Mouse (Mus musculus) liver, adult 2 months (tissue): ENCODE data around the gene Nrxn3.

Experiments
- CTCF ChIP-seq: fragments of 200-500 bp; IDR thresholded peaks from 2 replicates; pipeline ENCODE4 v1.5.1; 2011; ENCODE audit warnings: low read depth, low read length, control low read depth
- POLR2A ChIP-seq: fragments of 200-500 bp; IDR thresholded peaks from 2 replicates; pipeline ENCODE4 v1.6.1; 2011; ENCODE audit warnings: low read length, control low read depth; ENCODE audit not compliant: insufficient read depth; ENCODE audit errors: extremely low read depth

DNA sequence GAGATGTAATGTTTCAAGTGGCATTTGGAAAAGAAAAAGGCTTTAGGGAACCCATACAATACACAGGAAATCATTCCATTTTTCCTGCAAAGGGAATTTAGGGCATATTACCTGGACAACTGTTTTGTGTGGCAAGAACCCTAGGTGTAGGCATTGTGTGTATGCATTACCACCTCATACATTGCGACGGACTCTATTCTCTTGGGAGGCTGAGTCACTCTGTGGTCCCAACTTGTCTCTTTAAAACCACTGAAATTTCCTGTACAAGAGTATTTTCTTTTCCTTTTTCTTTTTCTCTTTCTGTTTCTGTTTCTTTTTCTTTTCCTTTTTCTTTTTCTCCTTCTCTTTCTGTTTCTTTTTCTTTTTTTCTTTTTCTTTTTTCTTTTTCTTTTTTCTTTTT, 1042.5 kb downstream of the Nrxn3 start:
- TF ChIP-seq CTCF (no peak), POLR2A (no peak)
